Mouse (Mus musculus): ENCODE results near the gene Ikzf3. TPM values are rescaled to one million over a fixed set of nuclear protein-coding genes. Genes with fewer than 3 reads are reported as not detected.

Gene Ikzf3
- polyA plus RNA-seq, 2 experiments = 0.05 to 0.15 TPM

- no peak for TF ChIP-seq EP300 (IDR thresholded peaks at IDR 0.05; ENCODE audit: low read depth)
- no peak for TF ChIP-seq CTCF (IDR thresholded peaks at IDR 0.05; ENCODE audit: low read depth)
- 75% methylated on average over 1 of the region's 1 CpGs for WGBS (ENCODE audit: insufficient replicate concordance)
- Histone ChIP-seq H3K36me3 (replicated peaks; ENCODE audit: control insufficient read depth, insufficient read depth, low read depth) (no peaks in the 10 kb centered on the region), H3K4me2 (ENCODE audit: low read depth) (no peak overlapping the region), H3K9me3 (ENCODE audit: control insufficient read depth, low read length) (no peaks in the 10 kb centered on the region), H3K4me1 (replicated peaks; ENCODE audit: control insufficient read depth in 2 of 2, insufficient read depth in 2 of 2, low read length in 1 of 2) (peaks cover 0 to 7% of the 10 kb centered on the region in 2 experiments; a peak in 2 of 4 replicates), H3K9ac (replicated peaks) (no peak overlapping the region), H3K27me3 (ENCODE audit: control insufficient read depth, insufficient read depth, low read length) (peaks cover 26% of the 10 kb centered on the region), H3K27ac (no peak overlapping the region), H3K4me3 (ENCODE audit: insufficient read depth in 1 of 2, low read depth in 2 of 2, low read length in 2 of 2) (no peak overlapping the region)
- ATAC-seq (ENCODE audit: insufficient read depth) (no peak), DNase-seq (ENCODE audit: low read depth in 3 of 3, low spot score in 3 of 3) (no peak)
Observed at GRCm38 (mm10) chr11:98443688-98444087, 102.1 kb downstream of the Ikzf3 start.

GRCm38 (mm10) chr11:98438331-98439158, 107.3 kb downstream of the Ikzf3 start, which contains the start of gene Mien1:
TSS of gene Mien1 (minus strand) at chr11:98438991.
- 2% methylated on average over 43 of the region's 43 CpGs for WGBS (ENCODE audit: insufficient replicate concordance)
- H3K4me1 ChIP-seq (replicated peaks; ENCODE audit: control insufficient read depth in 2 of 2, insufficient read depth in 2 of 2, low read length in 1 of 2) = peaks cover 0 to 7% of the 10 kb centered on the region in 2 experiments; a peak in 3 of 4 replicates
- H3K27ac ChIP-seq = no peak within 1 kb of the TSS
- ATAC-seq (ENCODE audit: insufficient read depth) = peak; percentile 83
- H3K9ac ChIP-seq (replicated peaks) = peak within 1 kb of the TSS; percentile 58
- H3K4me2 ChIP-seq (ENCODE audit: low read depth) = peak within 1 kb of the TSS; percentile 71
- DNase-seq (ENCODE audit: low read depth in 3 of 3, low spot score in 3 of 3) = peak; percentile 73 to 75 (median 75)
- H3K27me3 ChIP-seq (ENCODE audit: control insufficient read depth, insufficient read depth, low read length) = no peaks in the 10 kb centered on the region
- no peaks in the 10 kb centered on the region for H3K36me3 ChIP-seq (replicated peaks; ENCODE audit: control insufficient read depth, insufficient read depth, low read depth)
- no peaks in the 10 kb centered on the region for H3K9me3 ChIP-seq (ENCODE audit: control insufficient read depth, low read length)
- peak within 1 kb of the TSS; percentile 79 to 94 for H3K4me3 ChIP-seq (ENCODE audit: insufficient read depth in 1 of 2, low read depth in 2 of 2, low read length in 2 of 2)
- TF ChIP-seq CTCF (IDR thresholded peaks at IDR 0.05; ENCODE audit: low read depth) (peak; percentile 97), EP300 (IDR thresholded peaks at IDR 0.05; ENCODE audit: low read depth) (no peak)

- H3K4me3 ChIP-seq (ENCODE audit: insufficient read depth in 1 of 2, low read depth in 2 of 2, low read length in 2 of 2) = no peak overlapping the region
- H3K27me3 ChIP-seq (ENCODE audit: control insufficient read depth, insufficient read depth, low read length) = no peaks in the 10 kb centered on the region
- peaks cover 0 to 7% of the 10 kb centered on the region in 2 experiments; a peak in 3 of 4 replicates for H3K4me1 ChIP-seq (replicated peaks; ENCODE audit: control insufficient read depth in 2 of 2, insufficient read depth in 2 of 2, low read length in 1 of 2)
- no peak overlapping the region for H3K4me2 ChIP-seq (ENCODE audit: low read depth)
- ATAC-seq (ENCODE audit: insufficient read depth) (no peak), DNase-seq (ENCODE audit: low read depth in 3 of 3, low spot score in 3 of 3) (no peak)
- WGBS (ENCODE audit: insufficient replicate concordance) = 81% methylated on average over 6 of the region's 6 CpGs
- no peak overlapping the region for H3K27ac ChIP-seq
- no peak overlapping the region for H3K9ac ChIP-seq (replicated peaks)
- no peak for TF ChIP-seq EP300 (IDR thresholded peaks at IDR 0.05; ENCODE audit: low read depth)
- TF ChIP-seq CTCF (IDR thresholded peaks at IDR 0.05; ENCODE audit: low read depth) = no peak
- H3K9me3 ChIP-seq (ENCODE audit: control insufficient read depth, low read length) = no peaks in the 10 kb centered on the region
- no peaks in the 10 kb centered on the region for H3K36me3 ChIP-seq (replicated peaks; ENCODE audit: control insufficient read depth, insufficient read depth, low read depth)
Observed at GRCm38 (mm10) chr11:98437441-98437840, 108.4 kb downstream of the Ikzf3 start.

GRCm38 (mm10) chr11:98435723-98436122, 110.1 kb downstream of the Ikzf3 start:
- Histone ChIP-seq H3K27ac (no peak overlapping the region), H3K4me3 (ENCODE audit: insufficient read depth in 1 of 2, low read depth in 2 of 2, low read length in 2 of 2) (no peak overlapping the region), H3K36me3 (replicated peaks; ENCODE audit: control insufficient read depth, insufficient read depth, low read depth) (no peaks in the 10 kb centered on the region), H3K9me3 (ENCODE audit: control insufficient read depth, low read length) (no peaks in the 10 kb centered on the region), H3K4me1 (replicated peaks; ENCODE audit: control insufficient read depth in 2 of 2, insufficient read depth in 2 of 2, low read length in 1 of 2) (peaks cover 0 to 7% of the 10 kb centered on the region in 2 experiments; a peak in 3 of 4 replicates), H3K27me3 (ENCODE audit: control insufficient read depth, insufficient read depth, low read length) (no peaks in the 10 kb centered on the region), H3K4me2 (ENCODE audit: low read depth) (no peak overlapping the region), H3K9ac (replicated peaks) (no peak overlapping the region)
- TF ChIP-seq CTCF (IDR thresholded peaks at IDR 0.05; ENCODE audit: low read depth) = no peak
- TF ChIP-seq EP300 (IDR thresholded peaks at IDR 0.05; ENCODE audit: low read depth) = no peak
- WGBS (ENCODE audit: insufficient replicate concordance) = 73% methylated on average over 9 of the region's 9 CpGs
- no peak for ATAC-seq (ENCODE audit: insufficient read depth)
- DNase-seq (ENCODE audit: low read depth in 3 of 3, low spot score in 3 of 3) = no peak

GRCm38 (mm10) chr11:98431743-98432502, 113.9 kb downstream of the Ikzf3 start:
- Histone ChIP-seq H3K27ac (no peak overlapping the region), H3K4me3 (ENCODE audit: insufficient read depth in 1 of 2, low read depth in 2 of 2, low read length in 2 of 2) (no peak overlapping the region), H3K9me3 (ENCODE audit: control insufficient read depth, low read length) (no peaks in the 10 kb centered on the region), H3K27me3 (ENCODE audit: control insufficient read depth, insufficient read depth, low read length) (no peaks in the 10 kb centered on the region), H3K4me1 (replicated peaks; ENCODE audit: control insufficient read depth in 2 of 2, insufficient read depth in 2 of 2, low read length in 1 of 2) (no peaks in the 10 kb centered on the region), H3K4me2 (ENCODE audit: low read depth) (no peak overlapping the region), H3K36me3 (replicated peaks; ENCODE audit: control insufficient read depth, insufficient read depth, low read depth) (no peaks in the 10 kb centered on the region), H3K9ac (replicated peaks) (no peak overlapping the region)
- no peak for TF ChIP-seq EP300 (IDR thresholded peaks at IDR 0.05; ENCODE audit: low read depth)
- TF ChIP-seq CTCF (IDR thresholded peaks at IDR 0.05; ENCODE audit: low read depth) = no peak
- ATAC-seq (ENCODE audit: insufficient read depth) (no peak), DNase-seq (ENCODE audit: low read depth in 3 of 3, low spot score in 3 of 3) (no peak)
- WGBS (ENCODE audit: insufficient replicate concordance) = 55% methylated on average over 9 of the region's 9 CpGs
